Mouse (Mus musculus): ENCODE data around the gene Prph.
"Not testable (repeated sequence)": the region's sequence is repeated elsewhere in the genome, so short reads cannot be mapped to it uniquely, and the experiment has no call there.

Gene Prph

GRCm38 (mm10) chr15:99076011-99076410 is 21.0 kb downstream of the Prph start:
- DNase-seq (ENCODE audit: low spot score in 2 of 2) = not testable (repeated sequence)

GRCm38 (mm10) chr15:99078181-99078910 is 23.4 kb downstream of the Prph start:
- DNase-seq (ENCODE audit: low spot score in 2 of 2) = no peak

GRCm38 (mm10) chr15:99079804-99080203 is 24.8 kb downstream of the Prph start:
- no peak for DNase-seq (ENCODE audit: low spot score in 2 of 2)

- DNase-seq (ENCODE audit: low spot score in 2 of 2) = no peak
Measured at GRCm38 (mm10) chr15:99082322-99082721, 27.3 kb downstream of the Prph start.

GRCm38 (mm10) chr15:99082840-99083239 is 27.9 kb downstream of the Prph start:
- no peak for DNase-seq (ENCODE audit: low spot score in 2 of 2)

GRCm38 (mm10) chr15:99083258-99083657 is 28.3 kb downstream of the Prph start:
- DNase-seq (ENCODE audit: low spot score in 2 of 2) = peak; percentile 46 to 55

GRCm38 (mm10) chr15:99083867-99084557 is 29.0 kb downstream of the Prph start:
- DNase-seq (ENCODE audit: low spot score in 2 of 2) = no peak

GRCm38 (mm10) chr15:99084618-99085017 is 29.6 kb downstream of the Prph start:
- no peak for DNase-seq (ENCODE audit: low spot score in 2 of 2)

- DNase-seq (ENCODE audit: low spot score in 2 of 2) = no peak
Measured at GRCm38 (mm10) chr15:99085997-99086396, 31.0 kb downstream of the Prph start.

- DNase-seq (ENCODE audit: low spot score in 2 of 2) = no peak
Measured at GRCm38 (mm10) chr15:99087253-99088075, 32.5 kb downstream of the Prph start, which contains the start of gene C1ql4. Gene C1ql4, minus strand, starts transcription at chr15:99087817.

- peak; percentile 42 to 44 for DNase-seq (ENCODE audit: low spot score in 2 of 2)
Measured at GRCm38 (mm10) chr15:99088292-99088691, 33.3 kb downstream of the Prph start.

- no peak for DNase-seq (ENCODE audit: low spot score in 2 of 2)
Measured at GRCm38 (mm10) chr15:99089069-99089468, 34.1 kb downstream of the Prph start.

- DNase-seq (ENCODE audit: low spot score in 2 of 2) = no peak
Measured at GRCm38 (mm10) chr15:99092870-99093269, 37.9 kb downstream of the Prph start, which contains the start of gene Dnajc22. Gene Dnajc22, plus strand, starts transcription at chr15:99093170.

- DNase-seq (ENCODE audit: low spot score in 2 of 2) = peak in 1 of 2 experiments; percentile 12
Measured at GRCm38 (mm10) chr15:99093291-99094258, 38.6 kb downstream of the Prph start.

- no peak for DNase-seq (ENCODE audit: low spot score in 2 of 2)
Measured at GRCm38 (mm10) chr15:99094631-99095270, 39.8 kb downstream of the Prph start.

GRCm38 (mm10) chr15:99095356-99095755 is 40.4 kb downstream of the Prph start:
- no peak for DNase-seq (ENCODE audit: low spot score in 2 of 2)

GRCm38 (mm10) chr15:99096061-99096793 is 41.3 kb downstream of the Prph start:
- DNase-seq (ENCODE audit: low spot score in 2 of 2) = no peak

GRCm38 (mm10) chr15:99096831-99097500 is 42.0 kb downstream of the Prph start:
- DNase-seq (ENCODE audit: low spot score in 2 of 2) = no peak

- DNase-seq (ENCODE audit: low spot score in 2 of 2) = peak in 1 of 2 experiments; percentile 19
Measured at GRCm38 (mm10) chr15:99097840-99098492, 43.0 kb downstream of the Prph start.

Measured in right cerebral cortex, adult 2 months (tissue).